Mouse (Mus musculus) fat pad, adult 2 months (tissue): ENCODE data around the gene Phf13.
A peak's percentile ranks its signal among the peaks of the same experiment; 100 is the strongest.

Experiments
- DNase-seq: peaks from one replicate; pipeline ENCODE4 v3.0.0-alpha.2; 2011; ENCODE audit warnings: low read depth, low spot score; ENCODE audit errors: extremely low read depth

Phf13 gene

DNA sequence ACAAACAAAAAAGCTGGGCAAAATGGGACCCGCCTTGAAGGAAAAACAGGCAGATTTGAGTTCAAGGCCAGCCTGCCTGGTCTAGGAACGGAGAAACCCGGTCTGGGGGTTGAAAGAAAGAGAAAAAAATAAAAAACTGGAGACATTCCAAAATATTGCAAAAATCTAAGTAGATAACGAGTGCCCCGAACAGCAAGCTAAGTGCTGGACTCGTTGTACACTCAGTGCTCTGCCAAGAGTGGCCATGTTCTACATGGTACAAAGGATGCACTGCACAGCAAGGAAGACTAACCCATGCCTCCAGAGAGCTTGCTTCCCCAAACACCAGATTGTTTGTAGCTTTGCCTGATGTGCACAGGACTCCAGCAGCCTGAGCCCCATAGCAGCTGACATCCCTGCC lies 3.0 kb downstream of the Phf13 start:
- no peak for DNase-seq

DNA sequence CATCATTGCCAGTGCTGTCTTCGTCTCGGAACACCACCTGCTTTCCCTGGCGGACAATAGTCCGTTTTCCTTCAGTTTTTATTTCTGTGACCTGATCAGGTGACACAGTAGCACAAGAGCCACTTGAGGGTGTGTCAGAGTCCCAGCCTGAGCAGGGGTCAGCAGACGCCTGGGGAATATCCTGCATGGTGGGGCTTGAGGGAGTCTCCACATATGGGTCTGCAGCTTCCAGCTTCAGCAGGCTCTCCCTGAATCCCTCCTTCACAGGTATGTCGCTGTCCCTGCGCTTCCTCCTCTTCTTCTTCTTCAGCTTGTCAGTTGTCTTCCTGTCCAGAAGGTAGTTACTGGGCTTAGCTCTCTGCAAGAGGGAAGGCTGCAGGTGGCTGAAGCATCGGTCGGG lies 4.0 kb downstream of the Phf13 start:
- DNase-seq, result no peak

DNA sequence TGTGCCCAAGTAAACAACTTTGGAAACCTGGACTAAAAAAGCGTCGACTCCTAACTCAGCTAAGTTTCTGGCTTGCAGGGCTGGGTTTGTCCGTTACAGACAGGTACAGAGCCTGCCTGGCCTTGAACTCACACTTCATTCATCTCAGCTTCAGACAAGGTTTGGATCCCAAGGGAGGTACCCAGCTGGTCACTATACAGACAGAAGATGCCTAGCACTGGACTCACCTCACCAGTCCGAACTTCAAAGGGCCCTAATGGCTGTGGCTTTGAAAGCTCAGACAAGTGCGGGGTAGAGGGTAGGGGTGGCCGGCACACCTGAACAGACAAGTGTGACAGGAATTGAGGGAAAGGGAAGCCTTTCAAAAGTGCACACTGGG lies 7.0 kb downstream of the Phf13 start:
- DNase-seq, result no peak

DNA sequence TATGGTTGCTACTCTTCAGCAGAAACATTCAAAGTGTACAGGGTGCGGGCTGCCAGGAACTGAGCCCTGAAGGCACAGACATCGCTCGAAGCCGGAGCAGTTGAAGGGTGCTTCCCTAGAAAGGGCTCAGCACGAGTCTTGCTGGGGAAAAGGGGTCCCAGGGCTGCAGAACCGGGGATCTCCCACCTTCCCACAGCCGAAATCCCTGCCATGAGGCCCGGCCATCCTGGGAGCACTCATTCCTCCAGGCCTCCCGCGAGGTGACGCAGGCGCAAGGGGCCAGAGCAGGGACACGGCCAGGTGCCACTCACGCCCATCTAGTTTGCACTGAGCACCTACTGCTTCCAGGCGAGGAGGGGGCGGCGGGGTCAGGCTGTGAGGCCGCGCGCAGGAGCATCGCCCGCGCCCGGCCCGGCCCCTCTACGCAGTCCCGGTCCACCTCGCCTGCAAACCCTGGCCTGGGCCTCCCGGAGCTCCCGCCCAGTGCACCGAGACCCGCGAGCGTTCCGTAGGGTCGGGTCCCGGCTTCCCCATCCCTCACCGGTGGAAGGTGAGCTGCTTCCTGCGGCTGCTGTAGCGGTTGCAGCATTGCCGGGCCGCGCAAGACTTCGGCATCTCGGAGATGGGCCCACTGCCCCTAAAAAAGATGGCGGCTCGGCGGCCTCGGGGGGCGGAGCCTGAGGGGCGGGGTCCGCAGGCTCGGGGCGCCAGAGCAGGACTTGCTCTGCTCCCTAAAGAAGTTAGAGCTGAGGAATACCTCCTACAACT lies 7.5 kb downstream of the Phf13 start, which contains the start of gene Thap3:
Thap3 (minus strand) TSS at position 656 of the 768 bp plus-strand sequence.
- DNase-seq, result no peak

GRCm38 (mm10) chr4:151988014-151988341 lies 8.1 kb downstream of the Phf13 start:
- DNase-seq, result no peak

GRCm38 (mm10) chr4:151986650-151987049 lies 9.4 kb downstream of the Phf13 start:
- no peak for DNase-seq

GRCm38 (mm10) chr4:151985886-151986285 lies 10.2 kb downstream of the Phf13 start:
- peak; percentile 47 for DNase-seq

DNA sequence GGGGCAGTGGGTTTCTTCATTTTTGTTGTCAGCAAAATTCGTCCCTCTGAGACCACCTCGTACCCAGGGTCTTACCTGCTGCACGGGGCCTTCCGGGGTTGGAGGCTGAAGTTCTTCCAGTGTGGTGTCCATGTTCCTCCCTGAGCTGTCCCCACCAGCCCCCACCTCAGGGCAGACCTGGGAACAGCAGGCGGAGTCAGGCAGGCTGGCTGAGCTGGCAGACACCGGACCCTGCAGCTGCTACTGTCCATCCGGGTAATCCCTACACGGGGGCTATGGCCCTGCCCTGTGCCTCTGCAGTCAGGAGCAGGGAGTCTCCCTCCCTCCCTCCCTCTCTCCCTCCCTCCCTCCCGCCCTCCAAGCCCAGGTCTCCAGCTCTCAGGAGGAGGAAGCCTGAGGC lies 12.5 kb downstream of the Phf13 start:
- no peak for DNase-seq

DNA sequence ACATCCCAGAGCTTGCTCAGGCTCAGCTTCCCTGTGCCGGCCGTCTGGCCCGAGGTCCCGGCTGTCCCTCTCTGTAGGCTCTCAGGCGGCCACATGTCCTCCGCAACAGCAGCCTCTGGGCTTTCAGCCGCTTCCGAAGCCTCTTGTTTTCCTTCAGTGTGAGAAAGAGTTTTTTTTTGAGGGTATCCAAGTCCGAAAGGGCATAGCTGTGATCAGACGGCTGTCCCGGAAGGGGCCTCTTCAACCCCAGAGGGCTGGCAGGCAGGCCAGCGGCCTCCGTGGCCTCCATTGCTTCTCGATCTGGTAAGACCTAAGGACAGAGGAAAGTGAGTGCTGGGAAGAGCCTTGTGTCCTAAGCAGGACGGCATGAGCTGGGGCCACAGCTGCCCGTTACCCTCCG lies 13.0 kb downstream of the Phf13 start:
- no peak for DNase-seq

- DNase-seq, result no peak
Observed at GRCm38 (mm10) chr4:151981363-151981762, 14.7 kb downstream of the Phf13 start.

- DNase-seq, result no peak
Observed at GRCm38 (mm10) chr4:151980699-151981098, 15.4 kb downstream of the Phf13 start.

GRCm38 (mm10) chr4:151977748-151978147 lies 18.3 kb downstream of the Phf13 start:
- DNase-seq, result no peak

DNA sequence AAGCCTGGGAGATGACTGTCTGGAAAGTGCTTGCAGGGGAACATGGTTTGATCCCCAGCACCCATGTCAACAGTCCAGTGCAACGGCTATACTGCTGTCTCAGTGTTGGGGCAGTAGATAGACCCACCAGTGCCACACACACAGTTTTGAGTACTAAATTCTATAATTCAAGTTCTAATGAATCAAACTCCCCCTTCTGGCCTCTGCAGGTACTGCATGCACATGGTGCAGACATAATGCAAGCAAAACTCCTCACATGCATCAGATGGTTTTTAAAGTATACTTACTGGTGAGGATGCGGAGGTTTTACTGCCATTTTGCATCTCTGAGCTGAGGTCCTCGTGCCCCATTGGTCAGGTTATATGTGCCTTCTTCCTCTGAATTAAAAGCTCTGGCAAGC lies 20.6 kb downstream of the Phf13 start:
- no peak for DNase-seq

- DNase-seq, result no peak
Observed at GRCm38 (mm10) chr4:151972221-151972967, 23.7 kb downstream of the Phf13 start.

DNA sequence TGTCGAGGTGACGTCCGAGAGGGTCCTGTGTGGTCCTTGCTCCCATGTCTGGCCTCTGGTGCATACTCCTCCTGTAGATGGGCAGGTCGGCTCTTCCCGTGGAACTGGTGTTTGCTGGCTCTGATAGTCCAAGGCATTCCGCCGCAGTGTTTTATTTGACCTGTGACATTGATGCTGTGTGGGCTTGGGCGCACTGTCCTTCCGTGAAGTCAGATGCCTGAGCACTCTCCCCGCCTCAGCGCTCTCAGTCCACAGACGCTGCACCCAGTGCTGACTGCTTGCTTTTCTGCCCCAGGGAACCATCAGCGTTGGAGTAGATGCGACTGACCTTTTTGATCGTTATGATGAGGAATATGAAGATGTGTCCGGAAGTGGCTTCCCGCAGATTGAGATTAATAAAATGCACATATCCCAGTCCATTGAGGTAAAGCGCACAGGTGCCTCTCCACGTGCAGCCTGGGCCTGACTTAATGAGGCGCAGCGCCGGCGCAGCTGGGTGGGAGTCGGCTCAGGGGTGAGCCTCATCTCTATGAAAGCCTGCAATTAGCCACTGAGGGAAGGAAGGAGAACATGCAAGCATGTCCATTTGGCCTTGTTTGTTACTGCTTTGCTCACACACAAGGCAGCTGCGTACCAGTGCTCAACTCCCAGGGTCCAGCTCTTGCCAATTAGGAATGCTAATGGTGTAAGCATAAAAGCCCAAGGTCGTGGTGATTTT lies 27.7 kb downstream of the Phf13 start:
- DNase-seq, result no peak

DNA sequence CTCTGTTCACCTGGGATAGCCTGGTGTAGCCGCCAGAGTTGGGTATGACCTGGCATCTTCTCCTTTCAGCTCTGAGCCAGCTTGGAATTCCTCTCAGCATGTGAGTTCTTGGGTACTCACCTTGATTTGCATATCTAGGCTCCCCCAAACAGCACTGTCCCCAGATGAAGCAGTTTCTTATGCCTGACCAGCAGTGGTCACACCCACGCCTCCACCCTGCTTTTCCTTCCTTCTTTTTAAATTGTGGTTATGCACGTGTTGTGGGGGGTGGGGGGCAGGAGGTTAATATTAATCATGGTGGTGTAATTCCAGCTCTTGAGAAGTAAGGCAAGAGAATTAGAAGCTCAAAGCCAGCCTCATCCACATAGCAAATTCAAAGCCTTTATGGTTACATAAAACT lies 33.2 kb downstream of the Phf13 start:
- no peak for DNase-seq

DNA sequence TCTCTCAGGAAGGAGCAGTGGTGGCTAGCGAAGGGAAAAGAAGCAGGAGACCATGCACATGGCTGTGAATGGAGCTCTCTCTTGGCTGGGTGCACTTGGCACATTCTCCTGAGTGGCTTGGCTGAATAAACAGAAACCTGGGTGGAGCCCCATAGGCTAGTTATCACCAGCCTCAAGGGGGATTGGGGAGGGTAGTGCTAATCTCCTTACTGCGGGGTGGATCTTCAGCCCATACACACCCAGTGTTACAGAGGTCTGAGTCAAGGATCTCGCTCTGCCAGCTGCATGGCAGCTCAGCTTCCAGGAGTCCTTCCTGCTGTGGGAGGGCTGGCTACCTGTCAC lies 35.6 kb downstream of the Phf13 start:
- no peak for DNase-seq

DNA sequence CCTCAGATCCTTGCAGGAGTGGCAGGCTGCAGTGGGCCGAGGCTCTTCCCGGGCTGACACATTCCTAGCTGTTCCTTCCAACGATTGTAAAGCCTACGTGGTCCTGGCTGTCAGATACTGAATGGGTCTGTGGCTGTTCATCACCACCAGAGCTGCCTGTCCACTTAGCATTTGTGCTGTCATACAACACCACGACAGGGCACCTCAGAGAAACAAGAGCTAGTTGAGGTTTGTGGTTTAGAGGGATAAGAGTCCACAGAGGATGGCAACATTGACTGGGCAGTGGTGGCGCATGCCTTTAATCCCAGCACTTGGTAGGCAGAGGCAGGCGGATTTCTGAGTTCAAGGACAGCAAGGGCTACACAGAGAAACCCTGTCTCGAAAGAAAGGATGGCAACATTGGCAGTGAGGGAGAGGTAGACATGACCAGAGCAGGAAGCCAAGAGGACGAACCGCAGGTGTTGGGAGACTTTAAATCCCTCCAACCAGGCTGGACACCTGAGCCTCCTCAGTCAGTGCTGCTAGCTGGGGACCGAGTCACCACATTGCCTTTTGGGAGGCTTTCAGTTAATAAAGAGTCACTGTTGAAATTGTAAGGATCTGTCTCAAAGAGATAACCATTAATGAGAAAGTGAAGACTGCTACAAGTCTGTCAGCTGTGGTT lies 36.1 kb downstream of the Phf13 start:
- no peak for DNase-seq

- no peak for DNase-seq
Observed at GRCm38 (mm10) chr4:151957584-151958315, 38.3 kb downstream of the Phf13 start.

DNA sequence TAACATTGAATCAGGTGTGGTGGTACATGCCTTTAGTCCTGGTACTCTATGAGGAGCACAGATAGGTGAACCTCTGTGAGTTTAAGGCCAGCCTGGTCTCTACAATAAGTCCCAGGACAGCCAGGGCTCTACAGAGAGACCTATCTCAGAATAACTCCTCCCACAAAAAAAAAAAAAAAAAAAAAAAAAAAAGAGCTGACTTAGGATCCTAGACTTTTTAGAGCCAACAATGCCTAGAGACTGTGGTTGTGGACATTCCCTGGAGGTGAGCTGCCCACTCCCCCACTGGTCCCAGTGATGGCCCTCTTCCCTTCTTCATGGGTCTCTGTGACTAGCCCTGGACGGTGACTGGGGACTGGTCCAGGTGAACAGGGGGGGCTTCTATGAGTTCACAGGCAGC lies 40.3 kb downstream of the Phf13 start:
- DNase-seq, result no peak

GRCm38 (mm10) chr4:151953209-151953608 lies 42.8 kb downstream of the Phf13 start:
- no peak for DNase-seq
